Mouse (Mus musculus): ENCODE results near the gene Dmrt3. TPM values are rescaled to one million over a fixed set of nuclear protein-coding genes. Genes with fewer than 3 reads are reported as not detected.

The Dmrt3 gene
- polyA plus RNA-seq, 1 experiment from 2014 or later = not detected

Other genes starting within 250 kb of the Dmrt3 start
- not detected in 2 replicates for gene Dmrt1, start 104.7 kb upstream of the Dmrt3 start, polyA plus RNA-seq (2014; fragmentation: Nextera tagmentation; extraction: Ambion mirVana)
- gene Dmrt2, start 62.1 kb downstream of the Dmrt3 start, polyA plus RNA-seq (2014; fragmentation: Nextera tagmentation; extraction: Ambion mirVana) = 0.09 TPM in 1 of 2 replicates, not detected in the other